Mouse (Mus musculus): ENCODE measurements around the gene Gm21987. TPM values are rescaled to one million over a fixed set of nuclear protein-coding genes. Genes with fewer than 3 reads are reported as not detected.

Gm21987 gene
- total and polyA plus RNA-seq, 3 experiments = not detected

- Histone ChIP-seq H3K79me2 (ENCODE audit: control insufficient read depth, insufficient read depth, low read length, poor library complexity) (peaks cover 25% of the 10 kb centered on the region), H3K27ac (ENCODE audit: control insufficient read depth, low read depth, low read length) (peak overlapping the region; percentile 100), H3K4me1 (ENCODE audit: control insufficient read depth in 1 of 2, insufficient read depth in 2 of 2, low read length in 2 of 2) (peaks cover 25 to 51% of the 10 kb centered on the region in 2 experiments), H3K4me3 (ENCODE audit: control insufficient read depth in 1 of 2, insufficient read depth in 1 of 2, low read depth in 2 of 2, low read length in 2 of 2) (peak overlapping the region; percentile 56 to 60), H3K9ac (ENCODE audit: control insufficient read depth, low read depth, low read length, poor library complexity, severe bottlenecking) (peak overlapping the region; percentile 80), H3K9me3 (replicated peaks; ENCODE audit: insufficient read depth, low read length) (no peaks in the 10 kb centered on the region), H3K36me3 (ENCODE audit: control insufficient read depth in 1 of 2, insufficient read depth in 2 of 2, low read length in 2 of 2) (peaks cover 3 to 40% of the 10 kb centered on the region in 2 experiments; a peak in 3 of 4 replicates), H3K27me3 (ENCODE audit: control insufficient read depth in 1 of 2, insufficient read depth in 2 of 2, low read length in 2 of 2) (no peaks in the 10 kb centered on the region)
- DNase-seq (ENCODE audit: low read depth, low spot score) = peak; percentile 95
- TF ChIP-seq GATA1 (IDR thresholded peaks at IDR 0.05; ENCODE audit: low read depth, low read length) (0 out of 2 replicates have a peak, but pooled peaks have one; percentile 2), MAFK (IDR thresholded peaks at IDR 0.05; ENCODE audit: borderline replicate concordance, low read depth, low read length) (no peak), SIN3A (IDR thresholded peaks at IDR 0.05; ENCODE audit: low read length) (peak; percentile 70; the same call in 1 of the 2 replicates), EP300 (IDR thresholded peaks at IDR 0.05; ENCODE audit: low read depth in 1 of 2, low read length in 2 of 2) (0 out of 4 replicates have a peak, but pooled peaks of 1 of the 2 experiments have one; percentile 7), ZNF384 (IDR thresholded peaks at IDR 0.05; ENCODE audit: low read depth, low read length) (no peak), NELFE (IDR thresholded peaks at IDR 0.05; ENCODE audit: low read depth, low read length) (peak; percentile 65), MAX (IDR thresholded peaks at IDR 0.05; ENCODE audit: low read length) (peak; percentile 84; the same call in 1 of the 2 replicates), MAZ (IDR thresholded peaks at IDR 0.05; ENCODE audit: low read depth, low read length) (no peak), USF2 (IDR thresholded peaks at IDR 0.05; ENCODE audit: borderline replicate concordance in 1 of 2, insufficient read depth in 1 of 2, low read depth in 1 of 2, low read length in 2 of 2) (no peak), USF1 (IDR thresholded peaks at IDR 0.05; ENCODE audit: low read depth, low read length) (no peak), RAD21 (IDR thresholded peaks at IDR 0.05; ENCODE audit: low read depth, low read length) (no peak), HCFC1 (IDR thresholded peaks at IDR 0.05; ENCODE audit: low read depth, low read length) (no peak), POLR2AphosphoS2 (IDR thresholded peaks at IDR 0.05; ENCODE audit: low read length) (peak; percentile 85), CTCF (IDR thresholded peaks at IDR 0.05 in 2 of 3, conservative IDR thresholded peaks at IDR 0.05 in 1 of 3; ENCODE audit: control insufficient read depth in 1 of 3, insufficient read depth in 1 of 3, low read depth in 2 of 3, low read length in 3 of 3, poor library complexity in 1 of 3, severe bottlenecking in 1 of 3) (no peak), ZC3H11A (IDR thresholded peaks at IDR 0.05; ENCODE audit: low read depth, low read length) (no peak), E2F4 (IDR thresholded peaks at IDR 0.05; ENCODE audit: borderline replicate concordance, low read depth, low read length) (no peak), CHD1 (IDR thresholded peaks at IDR 0.05; ENCODE audit: low read depth, low read length) (no peak), UBTF (IDR thresholded peaks at IDR 0.05; ENCODE audit: borderline replicate concordance, insufficient read depth, low read depth, low read length) (no peak), CHD2 (IDR thresholded peaks at IDR 0.05; ENCODE audit: low read length) (no peak), ZKSCAN1 (IDR thresholded peaks at IDR 0.05; ENCODE audit: low read depth, low read length) (no peak), MYB (IDR thresholded peaks at IDR 0.05; ENCODE audit: low read depth, low read length) (no peak), TAL1 (IDR thresholded peaks at IDR 0.05; ENCODE audit: low read length) (no peak), RCOR1 (IDR thresholded peaks at IDR 0.05; ENCODE audit: low read depth, low read length) (peak; percentile 15; the same call in 1 of the 2 replicates), NRF1 (IDR thresholded peaks at IDR 0.05; ENCODE audit: insufficient read depth, low read depth, low read length, poor library complexity, severe bottlenecking) (no peak), POLR2A (IDR thresholded peaks at IDR 0.05; ENCODE audit: control insufficient read depth in 1 of 2, insufficient read depth in 1 of 2, low read depth in 1 of 2, low read length in 2 of 2, poor library complexity in 1 of 2) (peak in 1 of 2 experiments; percentile 68; a peak in 2 of 4 replicates), TCF12 (IDR thresholded peaks at IDR 0.05; ENCODE audit: low read depth, low read length) (peak; percentile 34; the same call in 1 of the 2 replicates), MXI1 (IDR thresholded peaks at IDR 0.05; ENCODE audit: low read depth, low read length) (peak; percentile 78), SMC3 (IDR thresholded peaks at IDR 0.05; ENCODE audit: low read depth, low read length) (no peak; the same call in 1 of the 2 replicates), JUND (IDR thresholded peaks at IDR 0.05; ENCODE audit: low read depth, low read length) (no peak), ETS1 (IDR thresholded peaks at IDR 0.05; ENCODE audit: low read depth, low read length) (peak; percentile 51), ZMIZ1 (IDR thresholded peaks at IDR 0.05; ENCODE audit: low read depth, low read length) (peak; percentile 83), ELF1 (IDR thresholded peaks at IDR 0.05; ENCODE audit: low read depth, low read length) (no peak), MEF2A (IDR thresholded peaks at IDR 0.05; ENCODE audit: extremely low read depth, insufficient replicate concordance, low read depth, low read length, poor library complexity, severe bottlenecking) (no peak), POLR2AphosphoS5 (IDR thresholded peaks at IDR 0.05; ENCODE audit: borderline replicate concordance, low read depth, low read length) (no peak), BHLHE40 (IDR thresholded peaks at IDR 0.05; ENCODE audit: borderline replicate concordance, low read depth, low read length) (no peak)
Measured at GRCm38 (mm10) chr16:38374379-38375140, 27.7 kb downstream of the Gm21987 start.

Measured in MEL (cell line).